Mouse (Mus musculus): ENCODE measurements around the gene Ndufa3. TPM values are rescaled to one million over a fixed set of nuclear protein-coding genes. Genes with fewer than 3 reads are reported as not detected.

Gene Ndufa3
- polyA plus RNA-seq, 1 experiment: 885 TPM

GRCm38 (mm10) chr7:3629543-3630477 is 12.6 kb downstream of the Ndufa3 start, which contains the start of the genes Tfpt and Prpf31:
Gene Tfpt (minus strand): TSS chr7:3629929.
Gene Prpf31 (plus strand): TSS chr7:3629985.
- DNase-seq: peak; percentile 97
- Histone ChIP-seq H3K27ac (ENCODE audit: insufficient read depth, low read depth, low read length) (peak within 1 kb of the TSS; percentile 99), H3K36me3 (ENCODE audit: control insufficient read depth, insufficient read depth, low read length) (no peaks in the 10 kb centered on the region), H3K4me1 (ENCODE audit: control insufficient read depth, insufficient read depth, low read length) (peaks cover 10% of the 10 kb centered on the region), H3K27me3 (replicated peaks; ENCODE audit: control insufficient read depth, insufficient read depth, low read length) (no peaks in the 10 kb centered on the region), H3K4me3 (ENCODE audit: insufficient read depth, low read depth, low read length) (peak within 1 kb of the TSS; percentile 99)
- TF ChIP-seq POLR2A (IDR thresholded peaks at IDR 0.05; ENCODE audit: low read depth, low read length): peak; percentile 13
- no peak for TF ChIP-seq CTCF (conservative IDR thresholded peaks at IDR 0.05; ENCODE audit: insufficient read depth, insufficient read length, low read depth, low read length)
- under 1% methylated on average over 47 of the region's 47 CpGs for WGBS

DNA sequence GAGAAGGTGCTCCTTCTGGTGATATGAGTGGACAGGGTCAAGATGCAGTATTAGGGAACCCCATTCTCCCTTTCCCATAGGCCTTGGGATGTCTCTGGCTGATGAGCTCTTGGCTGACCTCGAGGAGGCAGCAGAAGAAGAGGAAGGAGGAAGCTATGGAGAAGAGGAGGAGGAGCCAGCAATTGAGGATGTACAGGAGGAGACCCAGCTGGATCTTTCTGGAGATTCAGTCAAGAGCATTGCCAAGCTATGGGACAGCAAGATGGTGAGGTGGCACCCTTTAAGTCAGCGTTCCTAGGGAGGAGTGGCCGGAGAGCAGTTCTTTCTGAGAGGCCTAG is 13.3 kb downstream of the Ndufa3 start:
- Histone ChIP-seq H3K4me1 (ENCODE audit: control insufficient read depth, insufficient read depth, low read length) (peaks cover 10% of the 10 kb centered on the region), H3K36me3 (ENCODE audit: control insufficient read depth, insufficient read depth, low read length) (no peaks in the 10 kb centered on the region), H3K27me3 (replicated peaks; ENCODE audit: control insufficient read depth, insufficient read depth, low read length) (no peaks in the 10 kb centered on the region), H3K27ac (ENCODE audit: insufficient read depth, low read depth, low read length) (no peak overlapping the region), H3K4me3 (ENCODE audit: insufficient read depth, low read depth, low read length) (peak overlapping the region; percentile 99)
- DNase-seq: no peak
- TF ChIP-seq POLR2A (IDR thresholded peaks at IDR 0.05; ENCODE audit: low read depth, low read length) (no peak), CTCF (conservative IDR thresholded peaks at IDR 0.05; ENCODE audit: insufficient read depth, insufficient read length, low read depth, low read length) (no peak)
- WGBS: 41% methylated on average over 3 of the region's 3 CpGs

DNA sequence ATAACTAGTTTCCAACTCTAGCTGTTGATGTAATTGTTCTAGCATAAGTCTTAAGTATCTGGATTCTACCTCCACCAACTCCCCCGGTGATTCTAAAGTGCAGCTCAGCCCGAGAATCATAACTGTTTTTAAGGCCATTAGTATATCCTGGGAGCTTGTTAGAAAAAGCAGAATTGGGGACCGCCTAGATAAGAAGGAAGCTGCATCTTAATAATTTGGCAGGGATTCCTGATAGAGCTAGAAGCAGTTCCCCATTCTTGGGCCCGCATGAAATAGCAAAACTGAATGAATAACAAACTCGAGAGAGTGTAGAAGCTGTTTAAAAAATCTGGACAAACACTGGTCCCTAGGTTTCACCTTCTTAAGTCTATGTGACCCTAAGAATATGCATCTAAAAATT is 26.2 kb downstream of the Ndufa3 start:
- Histone ChIP-seq H3K4me1 (ENCODE audit: control insufficient read depth, insufficient read depth, low read length) (peaks cover 14% of the 10 kb centered on the region), H3K36me3 (ENCODE audit: control insufficient read depth, insufficient read depth, low read length) (no peaks in the 10 kb centered on the region), H3K4me3 (ENCODE audit: insufficient read depth, low read depth, low read length) (no peak overlapping the region), H3K27me3 (replicated peaks; ENCODE audit: control insufficient read depth, insufficient read depth, low read length) (no peaks in the 10 kb centered on the region), H3K27ac (ENCODE audit: insufficient read depth, low read depth, low read length) (no peak overlapping the region)
- TF ChIP-seq CTCF (conservative IDR thresholded peaks at IDR 0.05; ENCODE audit: insufficient read depth, insufficient read length, low read depth, low read length) (no peak), POLR2A (IDR thresholded peaks at IDR 0.05; ENCODE audit: low read depth, low read length) (no peak)
- no peak for DNase-seq
- WGBS: 57% methylated on average over 5 of the region's 5 CpGs

DNA sequence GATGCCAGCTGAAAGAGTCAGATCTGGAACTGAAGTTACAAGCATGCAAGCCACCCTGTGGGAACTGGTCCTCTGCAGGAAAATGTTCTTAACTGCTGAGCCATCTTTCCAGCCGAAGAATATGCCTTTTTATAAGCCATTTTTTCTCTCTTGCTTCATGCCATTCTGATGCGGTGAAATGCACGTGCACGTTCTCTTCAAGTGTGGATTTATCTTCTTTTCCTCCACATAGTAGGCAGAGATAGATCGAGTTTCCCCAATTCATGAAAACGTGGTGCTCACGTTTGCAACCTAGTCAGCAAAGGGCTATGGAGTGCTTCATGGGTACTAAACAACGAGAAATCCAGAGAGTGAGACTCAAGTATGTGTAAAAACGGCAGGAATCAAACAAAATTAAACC is 26.7 kb downstream of the Ndufa3 start:
- DNase-seq: no peak
- TF ChIP-seq CTCF (conservative IDR thresholded peaks at IDR 0.05; ENCODE audit: insufficient read depth, insufficient read length, low read depth, low read length): no peak
- no peak for TF ChIP-seq POLR2A (IDR thresholded peaks at IDR 0.05; ENCODE audit: low read depth, low read length)

GRCm38 (mm10) chr7:3644348-3644671 is 27.1 kb downstream of the Ndufa3 start:
- H3K27ac ChIP-seq (ENCODE audit: insufficient read depth, low read depth, low read length): no peak overlapping the region
- TF ChIP-seq CTCF (conservative IDR thresholded peaks at IDR 0.05; ENCODE audit: insufficient read depth, insufficient read length, low read depth, low read length): no peak
- TF ChIP-seq POLR2A (IDR thresholded peaks at IDR 0.05; ENCODE audit: low read depth, low read length): no peak
- 2% methylated on average over 11 of the region's 11 CpGs for WGBS
- peaks cover 14% of the 10 kb centered on the region for H3K4me1 ChIP-seq (ENCODE audit: control insufficient read depth, insufficient read depth, low read length)
- no peak for DNase-seq
- peak overlapping the region; percentile 23 for H3K4me3 ChIP-seq (ENCODE audit: insufficient read depth, low read depth, low read length)
- no peaks in the 10 kb centered on the region for H3K36me3 ChIP-seq (ENCODE audit: control insufficient read depth, insufficient read depth, low read length)
- no peaks in the 10 kb centered on the region for H3K27me3 ChIP-seq (replicated peaks; ENCODE audit: control insufficient read depth, insufficient read depth, low read length)

More for the DNA sequence above, 26.7 kb downstream of the Ndufa3 start:
- Histone ChIP-seq H3K27me3 (replicated peaks; ENCODE audit: control insufficient read depth, insufficient read depth, low read length) (no peaks in the 10 kb centered on the region), H3K36me3 (ENCODE audit: control insufficient read depth, insufficient read depth, low read length) (no peaks in the 10 kb centered on the region), H3K27ac (ENCODE audit: insufficient read depth, low read depth, low read length) (no peak overlapping the region), H3K4me1 (ENCODE audit: control insufficient read depth, insufficient read depth, low read length) (peaks cover 14% of the 10 kb centered on the region), H3K4me3 (ENCODE audit: insufficient read depth, low read depth, low read length) (no peak overlapping the region)
- WGBS: 13% methylated on average over 9 of the region's 9 CpGs

- TF ChIP-seq POLR2A (IDR thresholded peaks at IDR 0.05; ENCODE audit: low read depth, low read length) (peak; percentile 32), CTCF (conservative IDR thresholded peaks at IDR 0.05; ENCODE audit: insufficient read depth, insufficient read length, low read depth, low read length) (no peak)
- peaks cover 14% of the 10 kb centered on the region for H3K4me1 ChIP-seq (ENCODE audit: control insufficient read depth, insufficient read depth, low read length)
- H3K4me3 ChIP-seq (ENCODE audit: insufficient read depth, low read depth, low read length): peak within 1 kb of the TSS; percentile 99
- DNase-seq: peak; percentile 100
- no peaks in the 10 kb centered on the region for H3K27me3 ChIP-seq (replicated peaks; ENCODE audit: control insufficient read depth, insufficient read depth, low read length)
- peak within 1 kb of the TSS; percentile 94 for H3K27ac ChIP-seq (ENCODE audit: insufficient read depth, low read depth, low read length)
- WGBS: 1% methylated on average over 58 of the region's 58 CpGs
- no peaks in the 10 kb centered on the region for H3K36me3 ChIP-seq (ENCODE audit: control insufficient read depth, insufficient read depth, low read length)
Measured at GRCm38 (mm10) chr7:3644672-3645487, 27.7 kb downstream of the Ndufa3 start, which contains the start of gene Cnot3. Gene Cnot3 (plus strand): TSS chr7:3645268.
